Mouse (Mus musculus): Measurements from ENCODE around the gene Mipep. TPM values are rescaled to one million over a fixed set of nuclear protein-coding genes. Genes with fewer than 3 reads are reported as not detected.

The Mipep gene
- polyA plus RNA-seq, 1 experiment, result 5.9 TPM

- H3K4me1 ChIP-seq, result no peaks in the 10 kb centered on the region
- H3K36me3 ChIP-seq (replicated peaks; ENCODE audit: low read length), result peaks cover 15% of the 10 kb centered on the region
- TF ChIP-seq GATA1 (IDR thresholded peaks at IDR 0.05; ENCODE audit: borderline replicate concordance, low read length) (no peak), FLI1 (IDR thresholded peaks at IDR 0.05; ENCODE audit: low read length) (no peak)
- no peaks in the 10 kb centered on the region for H3K27me3 ChIP-seq (replicated peaks)
- H3K9me3 ChIP-seq, result peaks cover 12% of the 10 kb centered on the region
- H3K4me3 ChIP-seq (replicated peaks), result no peak overlapping the region
These were observed 97.7 kb downstream of the Mipep start for GRCm38 (mm10) chr14:60882106-60882505.

- no peaks in the 10 kb centered on the region for H3K27me3 ChIP-seq (replicated peaks)
- H3K4me3 ChIP-seq (replicated peaks), result no peak overlapping the region
- H3K36me3 ChIP-seq (replicated peaks; ENCODE audit: low read length), result peaks cover 15% of the 10 kb centered on the region
- no peaks in the 10 kb centered on the region for H3K4me1 ChIP-seq
- TF ChIP-seq GATA1 (IDR thresholded peaks at IDR 0.05; ENCODE audit: borderline replicate concordance, low read length) (no peak), FLI1 (IDR thresholded peaks at IDR 0.05; ENCODE audit: low read length) (no peak)
- H3K9me3 ChIP-seq, result peaks cover 13% of the 10 kb centered on the region
These were observed 98.3 kb downstream of the Mipep start for GRCm38 (mm10) chr14:60882681-60883080.

DNA sequence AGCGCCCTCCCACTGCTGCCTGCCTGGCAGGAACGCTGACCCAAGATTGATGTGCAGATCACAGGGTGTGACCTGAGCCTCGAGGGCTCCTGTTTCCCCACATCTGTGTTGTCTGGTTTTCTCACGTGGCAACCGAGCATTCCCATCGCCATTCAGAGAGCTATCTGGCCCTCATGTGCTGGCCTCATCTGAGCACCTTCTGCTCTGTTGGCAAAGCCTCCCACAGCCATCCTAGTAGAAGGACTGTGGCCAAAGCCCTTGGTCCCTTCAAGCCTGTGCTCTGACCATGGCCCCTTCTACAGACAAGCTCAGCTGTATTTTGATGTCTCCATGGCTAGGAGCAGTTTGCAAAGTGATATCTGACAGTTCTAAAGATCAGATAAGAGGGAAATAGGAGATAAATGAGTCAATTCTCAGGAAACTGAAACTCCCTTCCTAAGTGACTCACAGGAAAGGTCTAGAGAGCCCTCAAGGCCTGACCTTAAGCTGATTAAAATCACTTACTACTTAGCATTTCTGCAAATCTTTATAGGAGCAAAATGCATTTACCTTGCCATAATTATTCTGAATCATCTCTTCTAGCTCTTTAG is 101.1 kb downstream of the Mipep start:
- Histone ChIP-seq H3K27me3 (replicated peaks) (no peaks in the 10 kb centered on the region), H3K4me3 (replicated peaks) (no peak overlapping the region), H3K4me1 (no peaks in the 10 kb centered on the region), H3K36me3 (replicated peaks; ENCODE audit: low read length) (peaks cover 22% of the 10 kb centered on the region), H3K9me3 (peaks cover 26% of the 10 kb centered on the region)
- no peak for TF ChIP-seq FLI1 (IDR thresholded peaks at IDR 0.05; ENCODE audit: low read length)
- TF ChIP-seq GATA1 (IDR thresholded peaks at IDR 0.05; ENCODE audit: borderline replicate concordance, low read length), result no peak

GRCm38 (mm10) chr14:60893882-60894281 is 109.5 kb downstream of the Mipep start:
- TF ChIP-seq FLI1 (IDR thresholded peaks at IDR 0.05; ENCODE audit: low read length), result no peak
- TF ChIP-seq GATA1 (IDR thresholded peaks at IDR 0.05; ENCODE audit: borderline replicate concordance, low read length), result no peak
- Histone ChIP-seq H3K4me1 (no peaks in the 10 kb centered on the region), H3K9me3 (peaks cover under 1% of the 10 kb centered on the region; the same call in 1 of the 2 replicates), H3K4me3 (replicated peaks) (no peak overlapping the region), H3K27me3 (replicated peaks) (no peaks in the 10 kb centered on the region), H3K36me3 (replicated peaks; ENCODE audit: low read length) (no peaks in the 10 kb centered on the region)

- TF ChIP-seq FLI1 (IDR thresholded peaks at IDR 0.05; ENCODE audit: low read length), result no peak
- no peak for TF ChIP-seq GATA1 (IDR thresholded peaks at IDR 0.05; ENCODE audit: borderline replicate concordance, low read length)
- no peaks in the 10 kb centered on the region for H3K9me3 ChIP-seq
These were observed 111.0 kb downstream of the Mipep start for GRCm38 (mm10) chr14:60895172-60896000.

DNA sequence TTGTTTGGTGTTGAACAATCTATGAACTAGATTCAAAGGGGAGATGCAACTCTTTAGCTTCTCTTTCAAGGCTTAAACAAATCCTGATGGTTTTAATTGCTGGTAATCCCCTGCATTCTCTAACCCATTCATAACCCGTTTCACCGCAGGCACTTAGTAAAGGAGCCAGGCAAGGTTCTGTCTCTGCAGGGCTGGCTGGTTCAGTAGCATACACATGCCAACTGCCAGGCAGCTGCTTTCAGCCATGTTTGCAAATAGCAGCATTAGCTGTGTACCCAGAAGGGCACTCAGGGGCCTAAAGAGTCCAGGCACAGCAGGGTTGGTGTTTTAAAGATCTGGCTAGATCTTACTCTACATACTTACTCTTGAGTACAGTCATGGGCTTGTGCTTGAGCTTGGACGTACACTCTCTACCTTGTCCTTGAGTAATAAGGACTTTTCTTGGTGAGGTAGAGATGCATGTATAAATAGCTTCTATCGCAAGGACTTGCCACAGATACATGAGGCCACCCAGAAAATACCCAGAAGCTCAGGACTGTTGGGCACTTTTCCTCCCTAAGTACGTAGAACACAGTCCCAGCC is 113.8 kb downstream of the Mipep start:
- no peaks in the 10 kb centered on the region for H3K9me3 ChIP-seq
- no peak overlapping the region for H3K4me3 ChIP-seq (replicated peaks)
- no peaks in the 10 kb centered on the region for H3K27me3 ChIP-seq (replicated peaks)
- TF ChIP-seq GATA1 (IDR thresholded peaks at IDR 0.05; ENCODE audit: borderline replicate concordance, low read length) (no peak), FLI1 (IDR thresholded peaks at IDR 0.05; ENCODE audit: low read length) (no peak)
- peaks cover 2% of the 10 kb centered on the region for H3K36me3 ChIP-seq (replicated peaks; ENCODE audit: low read length)
- H3K4me1 ChIP-seq, result no peaks in the 10 kb centered on the region

More at GRCm38 (mm10) chr14:60895172-60896000, 111.0 kb downstream of the Mipep start:
- H3K27me3 ChIP-seq (replicated peaks), result no peaks in the 10 kb centered on the region
- H3K4me3 ChIP-seq (replicated peaks), result no peak overlapping the region
- H3K36me3 ChIP-seq (replicated peaks; ENCODE audit: low read length), result no peaks in the 10 kb centered on the region
- no peaks in the 10 kb centered on the region for H3K4me1 ChIP-seq

GRCm38 (mm10) chr14:60904501-60904900 is 120.1 kb downstream of the Mipep start:
- Histone ChIP-seq H3K4me1 (no peaks in the 10 kb centered on the region), H3K27me3 (replicated peaks) (no peaks in the 10 kb centered on the region), H3K36me3 (replicated peaks; ENCODE audit: low read length) (peaks cover 19% of the 10 kb centered on the region), H3K9me3 (no peaks in the 10 kb centered on the region), H3K4me3 (replicated peaks) (no peak overlapping the region)
- TF ChIP-seq GATA1 (IDR thresholded peaks at IDR 0.05; ENCODE audit: borderline replicate concordance, low read length) (no peak), FLI1 (IDR thresholded peaks at IDR 0.05; ENCODE audit: low read length) (no peak)

DNA sequence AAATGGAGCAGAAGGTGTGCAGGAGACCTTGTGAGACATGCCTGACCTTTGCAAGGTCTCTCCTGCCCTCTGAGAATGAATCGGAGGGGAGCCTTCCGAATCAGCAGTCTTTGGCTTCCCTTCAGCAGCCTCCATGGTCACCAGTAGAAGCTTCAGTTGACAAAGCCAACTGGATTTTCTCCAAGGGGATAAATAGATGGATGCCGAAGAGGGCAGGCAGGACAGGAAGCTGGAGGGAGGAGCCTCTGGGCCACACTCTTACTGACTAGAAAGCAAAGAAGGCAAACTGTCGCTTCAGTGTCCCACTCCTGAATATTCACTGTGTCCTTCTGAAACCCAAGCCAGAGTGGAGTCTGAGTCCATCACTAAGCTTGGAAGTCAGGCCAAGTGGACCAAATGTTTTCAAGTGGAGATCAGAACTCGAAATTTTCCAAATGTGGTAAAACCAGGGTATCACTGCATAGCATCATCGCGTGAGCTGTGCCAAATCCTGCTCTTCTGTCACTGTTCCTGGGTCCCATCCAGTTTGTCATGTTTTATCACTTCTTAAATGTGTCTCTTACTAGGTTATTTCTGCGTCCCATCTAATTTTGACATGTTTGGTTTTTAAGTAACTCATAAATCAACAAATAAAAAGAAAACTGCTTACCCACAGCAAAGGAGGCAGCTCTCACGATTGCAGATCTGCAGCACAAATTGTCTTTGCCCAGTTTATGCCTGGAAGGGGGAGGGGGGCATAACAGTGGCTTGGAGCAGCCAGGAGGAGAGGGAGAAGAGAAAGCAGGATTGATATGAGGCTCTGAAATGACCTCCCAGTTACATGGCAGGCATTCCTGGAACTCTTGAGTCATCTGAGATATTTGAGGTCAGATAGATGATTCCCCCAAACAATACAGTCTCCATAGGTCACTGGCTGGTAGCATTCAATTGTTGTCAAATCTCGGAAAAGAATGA is 122.3 kb downstream of the Mipep start:
- Histone ChIP-seq H3K4me3 (replicated peaks) (no peak overlapping the region), H3K9me3 (0 out of 2 replicates have a peak, but pooled peaks cover 3% of the 10 kb centered on the region), H3K36me3 (replicated peaks; ENCODE audit: low read length) (peaks cover 19% of the 10 kb centered on the region), H3K27me3 (replicated peaks) (no peaks in the 10 kb centered on the region), H3K4me1 (no peaks in the 10 kb centered on the region)
- TF ChIP-seq GATA1 (IDR thresholded peaks at IDR 0.05; ENCODE audit: borderline replicate concordance, low read length), result no peak
- TF ChIP-seq FLI1 (IDR thresholded peaks at IDR 0.05; ENCODE audit: low read length), result no peak

GRCm38 (mm10) chr14:60909351-60909750 is 125.0 kb downstream of the Mipep start:
- TF ChIP-seq FLI1 (IDR thresholded peaks at IDR 0.05; ENCODE audit: low read length), result no peak
- TF ChIP-seq GATA1 (IDR thresholded peaks at IDR 0.05; ENCODE audit: borderline replicate concordance, low read length), result no peak
- Histone ChIP-seq H3K36me3 (replicated peaks; ENCODE audit: low read length) (peaks cover 8% of the 10 kb centered on the region), H3K4me3 (replicated peaks) (no peak overlapping the region), H3K9me3 (0 out of 2 replicates have a peak, but pooled peaks cover 7% of the 10 kb centered on the region), H3K27me3 (replicated peaks) (no peaks in the 10 kb centered on the region), H3K4me1 (no peaks in the 10 kb centered on the region)
